Mouse (Mus musculus) liver, adult (tissue): ENCODE measurements around the gene Hpca.

Experiments
- GATA4 ChIP-seq: IDR thresholded peaks from 2 replicates; pipeline ENCODE4 v1.6.1; 2014; ENCODE audit warnings: mild to moderate bottlenecking, low read length; ENCODE audit not compliant: insufficient replicate concordance

Hpca gene

DNA sequence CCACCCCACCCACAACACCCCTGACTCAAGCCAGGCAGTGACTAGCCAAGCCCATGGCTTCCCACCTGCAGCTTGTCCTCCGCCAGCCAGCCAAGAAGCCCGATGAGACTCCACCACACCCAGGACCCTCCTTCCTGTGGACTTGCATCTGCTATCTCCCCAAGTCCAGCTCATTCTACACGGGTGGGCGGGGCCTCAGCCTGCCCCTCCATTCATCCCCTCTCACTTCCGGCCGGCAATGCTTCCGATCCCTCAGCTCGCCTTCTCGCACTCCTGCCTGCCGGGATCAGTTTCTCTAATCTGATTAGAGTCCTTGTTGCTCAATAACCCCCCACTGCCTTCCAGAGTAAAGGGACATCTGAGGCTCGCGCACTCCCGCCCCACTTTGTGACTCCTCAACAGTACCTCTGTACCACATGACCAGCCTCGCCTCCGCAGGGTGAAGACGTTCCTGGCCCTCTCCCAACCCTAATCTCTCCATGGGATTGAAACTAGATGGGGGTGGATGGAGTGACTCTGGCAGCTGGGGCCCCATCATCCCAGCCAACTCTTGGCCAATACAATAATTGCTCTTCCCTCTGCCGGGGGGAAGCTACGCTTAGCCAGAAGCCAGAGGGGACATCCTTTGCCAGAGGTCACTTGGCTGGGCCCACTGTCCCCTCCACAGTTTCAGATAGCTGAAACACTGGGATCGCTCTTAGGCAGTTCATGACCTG, 4.1 kb upstream of the Hpca start:
- TF ChIP-seq GATA4: peak; percentile 8; the same call in 1 of the 2 replicates

- TF ChIP-seq GATA4: no peak
These were observed 2.9 kb upstream of the Hpca start for GRCm38 (mm10) chr4:129124652-129125146.

DNA sequence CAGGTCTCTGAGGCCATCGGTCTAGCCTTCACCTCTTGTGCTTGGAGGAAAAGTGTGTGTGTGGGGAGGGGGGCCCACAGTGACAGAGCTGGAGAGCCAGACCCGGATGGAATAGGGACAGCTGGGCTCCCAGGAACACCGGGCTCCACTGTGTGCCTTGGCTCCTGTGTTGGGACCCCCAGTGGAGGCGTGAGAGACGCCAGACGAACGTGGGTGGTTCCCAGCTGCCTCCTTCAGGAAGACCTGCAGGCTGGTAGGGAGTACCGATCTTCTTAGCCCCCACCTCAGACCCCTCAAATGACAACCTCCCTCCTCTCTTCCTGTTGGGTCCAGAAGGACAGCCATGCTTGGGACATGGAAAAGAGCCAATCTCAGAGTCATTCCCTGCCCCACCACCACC, 883 bp upstream of the Hpca start:
- no peak for TF ChIP-seq GATA4

DNA sequence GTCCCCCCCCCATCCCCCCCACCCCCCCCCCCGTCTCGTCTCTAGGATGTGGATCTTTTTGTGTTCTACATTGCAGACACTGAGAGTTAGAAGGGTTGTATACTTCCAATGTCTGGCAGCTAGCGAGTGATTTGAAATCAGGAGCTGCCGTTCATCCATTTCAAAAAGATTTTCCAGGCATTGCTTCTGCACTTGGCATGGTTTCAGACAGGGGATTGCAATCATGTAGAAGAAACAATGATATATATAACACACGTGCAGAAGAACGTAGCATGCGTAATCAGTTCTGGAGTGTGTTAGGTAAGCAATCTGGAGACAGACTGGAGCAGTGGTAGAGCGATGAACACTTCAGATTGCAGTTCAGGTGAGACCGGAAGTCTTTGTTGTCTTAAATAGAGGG, 271 bp upstream of the Hpca start:
- TF ChIP-seq GATA4: no peak

- TF ChIP-seq GATA4: no peak
These were observed 1.1 kb downstream of the Hpca start for GRCm38 (mm10) chr4:129120520-129121445.

GRCm38 (mm10) chr4:129119708-129120107, 2.1 kb downstream of the Hpca start:
- TF ChIP-seq GATA4: no peak

DNA sequence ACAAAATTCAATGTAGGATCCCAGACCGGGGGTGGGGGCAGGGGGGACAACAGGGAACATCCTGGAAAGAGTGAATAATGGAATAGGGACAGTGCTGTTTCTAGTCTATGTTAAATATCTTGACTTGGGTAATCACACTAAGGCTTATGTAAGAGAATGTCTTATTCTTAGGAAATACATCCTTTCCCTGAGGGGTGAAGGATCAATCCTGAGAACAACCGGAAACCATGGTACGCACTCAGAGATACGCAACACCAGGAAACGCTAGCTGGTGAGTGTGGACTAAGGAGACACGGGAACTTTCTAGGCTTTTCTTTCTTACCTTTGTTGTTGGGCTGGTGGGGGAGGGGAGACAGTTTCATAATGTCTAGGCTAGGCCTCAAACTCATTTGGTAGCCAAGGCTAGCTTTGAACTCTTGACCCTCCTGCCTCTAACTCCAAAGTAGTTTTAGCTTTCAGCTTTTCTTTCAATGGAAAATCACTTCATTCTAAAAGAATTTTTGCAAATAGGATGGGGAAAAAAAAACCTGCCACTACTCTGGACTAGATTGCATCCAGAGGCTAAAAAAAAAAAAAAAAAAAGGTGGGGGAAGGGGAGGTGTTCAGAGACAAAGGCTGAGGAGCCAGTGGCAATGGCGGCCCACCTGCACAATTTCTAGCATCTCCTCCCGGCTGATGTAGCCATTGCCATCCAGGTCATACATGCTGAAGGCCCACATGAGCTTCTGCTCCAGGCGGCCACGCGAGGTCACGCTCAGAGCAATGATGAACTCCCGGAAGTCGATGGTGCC, 3.9 kb downstream of the Hpca start:
- no peak for TF ChIP-seq GATA4

- no peak for TF ChIP-seq GATA4
These were observed 5.1 kb downstream of the Hpca start for GRCm38 (mm10) chr4:129116703-129117102.

GRCm38 (mm10) chr4:129113083-129113988, 8.5 kb downstream of the Hpca start:
- TF ChIP-seq GATA4: no peak

GRCm38 (mm10) chr4:129112231-129112630, 9.6 kb downstream of the Hpca start:
- TF ChIP-seq GATA4: no peak

GRCm38 (mm10) chr4:129111350-129111749, 10.5 kb downstream of the Hpca start:
- no peak for TF ChIP-seq GATA4

GRCm38 (mm10) chr4:129110804-129111203, 11.0 kb downstream of the Hpca start:
- TF ChIP-seq GATA4: no peak

DNA sequence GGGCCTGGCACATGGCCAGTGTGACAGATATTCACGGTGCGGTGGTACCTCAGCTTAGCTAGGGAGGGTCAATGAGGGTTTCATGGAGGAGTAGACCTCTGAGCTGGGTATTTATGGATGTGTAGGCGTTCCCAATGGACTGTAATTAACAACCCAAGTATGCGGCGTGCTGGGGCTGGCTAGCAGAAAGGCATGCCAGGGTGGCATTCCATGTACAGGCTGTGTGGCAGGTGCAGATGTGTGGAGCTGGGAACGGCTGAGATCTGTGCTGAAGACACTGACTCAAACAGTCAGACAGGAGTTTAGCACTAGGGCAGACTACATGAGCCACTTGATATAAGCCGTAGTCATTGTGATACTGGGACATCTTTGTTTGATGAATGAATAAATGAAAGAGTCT, 13.2 kb downstream of the Hpca start:
- TF ChIP-seq GATA4: no peak

DNA sequence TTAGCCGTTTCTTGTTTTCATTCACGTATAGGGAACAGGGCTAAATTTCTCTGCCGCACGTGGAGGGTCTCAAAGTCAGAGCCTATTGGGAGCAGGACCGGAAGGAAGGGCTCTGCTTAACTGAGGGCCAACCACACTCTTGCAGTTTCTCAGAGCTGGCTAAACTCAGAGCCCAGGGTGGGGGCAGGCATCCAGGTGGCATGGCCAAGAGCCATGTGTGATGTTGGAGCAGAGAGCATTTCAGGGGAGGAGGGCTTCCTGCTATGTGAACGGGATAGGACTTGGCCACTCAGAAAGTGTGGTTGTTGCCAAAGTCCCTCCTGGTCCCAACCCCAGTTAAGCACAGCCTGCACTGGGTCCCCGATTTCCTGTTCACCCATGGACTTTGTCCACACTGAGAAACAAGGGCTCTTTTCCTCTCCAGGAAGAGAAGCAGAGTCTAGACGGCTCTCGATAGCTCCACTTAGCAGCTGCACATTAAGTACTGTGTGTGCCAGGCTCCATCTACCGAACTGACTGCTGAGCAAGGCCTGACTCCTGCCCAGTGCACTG, 14.4 kb downstream of the Hpca start:
- TF ChIP-seq GATA4: no peak
